Mouse (Mus musculus) testis, adult 2 months (tissue): ENCODE results near the gene Zfp541. TPM values are rescaled to one million over a fixed set of nuclear protein-coding genes. Genes with fewer than 3 reads are reported as not detected.

Source experiments
- H3K27ac ChIP-seq: fragments of 200-500 bp; 2 replicates; pipeline ENCODE4 v1.5.1; 2012; ENCODE audit warnings: low read depth, low read length; ENCODE audit not compliant: control insufficient read depth, insufficient read depth
- H3K27me3 ChIP-seq: fragments of 200-500 bp; 2 replicates; pipeline ENCODE4 v1.6.1; 2012; ENCODE audit warnings: mild to moderate bottlenecking, low read length, moderate library complexity; ENCODE audit not compliant: control insufficient read depth, insufficient read depth
- H3K36me3 ChIP-seq: fragments of 200-500 bp; 2 replicates; pipeline ENCODE4 v1.6.1; 2012; ENCODE audit warnings: mild to moderate bottlenecking, low read length; ENCODE audit not compliant: control insufficient read depth, insufficient read depth
- H3K4me1 ChIP-seq: fragments of 200-500 bp; 2 replicates; pipeline ENCODE4 v1.6.1; 2012; ENCODE audit warnings: low read length; ENCODE audit not compliant: control insufficient read depth, insufficient read depth
- H3K4me3 ChIP-seq: fragments of 200-500 bp; 2 replicates; pipeline ENCODE4 v1.5.1; 2012; ENCODE audit warnings: low read depth, mild to moderate bottlenecking, low read length, moderate library complexity, mixed read lengths; ENCODE audit not compliant: control insufficient read depth
- CTCF ChIP-seq: fragments of 200-500 bp; IDR thresholded peaks from 2 replicates; pipeline ENCODE4 v1.5.1; 2012; ENCODE audit warnings: low read depth, mild to moderate bottlenecking, inconsistent platforms, low read length, moderate library complexity; ENCODE audit not compliant: control insufficient read depth, insufficient read depth, insufficient replicate concordance
- POLR2A ChIP-seq: fragments of 200-500 bp; IDR thresholded peaks from 2 replicates; pipeline ENCODE4 v1.6.1; 2012; ENCODE audit warnings: low read depth, mild to moderate bottlenecking, inconsistent platforms, low read length, moderate library complexity; ENCODE audit not compliant: control insufficient read depth
- polyA plus RNA-seq: library from polyadenylated mRNA; depleted of rRNA; stranded (reverse); fragments of >200 nt; gene quantifications from 2 replicates; pipeline ENCODE4 v1.2.3, GENCODE M21; 2012

Zfp541 gene
- polyA plus RNA-seq, 1 experiment: 98.8 TPM

- Histone ChIP-seq H3K36me3 (no peaks in the 10 kb centered on the region), H3K27ac (no peak overlapping the region), H3K4me1 (peaks cover 7% of the 10 kb centered on the region), H3K27me3 (no peaks in the 10 kb centered on the region), H3K4me3 (no peak overlapping the region)
- TF ChIP-seq POLR2A (no peak), CTCF (no peak)
Measured at GRCm38 (mm10) chr7:16104611-16105388, 43.2 kb downstream of the Zfp541 start.

GRCm38 (mm10) chr7:16108886-16109542 lies 47.4 kb downstream of the Zfp541 start:
- no peaks in the 10 kb centered on the region for H3K4me1 ChIP-seq
- H3K27ac ChIP-seq: no peak overlapping the region
- no peak overlapping the region for H3K4me3 ChIP-seq
- H3K27me3 ChIP-seq: no peaks in the 10 kb centered on the region
- TF ChIP-seq CTCF (no peak), POLR2A (no peak)
- H3K36me3 ChIP-seq: no peaks in the 10 kb centered on the region

GRCm38 (mm10) chr7:16110158-16110557 lies 48.5 kb downstream of the Zfp541 start:
- Histone ChIP-seq H3K4me3 (no peak overlapping the region), H3K36me3 (peaks cover 1% of the 10 kb centered on the region), H3K27ac (no peak overlapping the region), H3K4me1 (no peaks in the 10 kb centered on the region), H3K27me3 (no peaks in the 10 kb centered on the region)
- TF ChIP-seq CTCF: no peak
- TF ChIP-seq POLR2A: no peak

GRCm38 (mm10) chr7:16111284-16112090 lies 49.9 kb downstream of the Zfp541 start:
- Histone ChIP-seq H3K36me3 (peaks cover 1% of the 10 kb centered on the region), H3K4me1 (no peaks in the 10 kb centered on the region), H3K27me3 (no peaks in the 10 kb centered on the region), H3K4me3 (no peak overlapping the region), H3K27ac (no peak overlapping the region)
- TF ChIP-seq POLR2A (no peak), CTCF (no peak)

- Histone ChIP-seq H3K27me3 (no peaks in the 10 kb centered on the region), H3K4me1 (peaks cover 3% of the 10 kb centered on the region), H3K4me3 (no peak overlapping the region), H3K27ac (no peak overlapping the region), H3K36me3 (peaks cover 1% of the 10 kb centered on the region)
- TF ChIP-seq POLR2A (no peak), CTCF (no peak)
Measured at GRCm38 (mm10) chr7:16116418-16116817, 54.8 kb downstream of the Zfp541 start.

DNA sequence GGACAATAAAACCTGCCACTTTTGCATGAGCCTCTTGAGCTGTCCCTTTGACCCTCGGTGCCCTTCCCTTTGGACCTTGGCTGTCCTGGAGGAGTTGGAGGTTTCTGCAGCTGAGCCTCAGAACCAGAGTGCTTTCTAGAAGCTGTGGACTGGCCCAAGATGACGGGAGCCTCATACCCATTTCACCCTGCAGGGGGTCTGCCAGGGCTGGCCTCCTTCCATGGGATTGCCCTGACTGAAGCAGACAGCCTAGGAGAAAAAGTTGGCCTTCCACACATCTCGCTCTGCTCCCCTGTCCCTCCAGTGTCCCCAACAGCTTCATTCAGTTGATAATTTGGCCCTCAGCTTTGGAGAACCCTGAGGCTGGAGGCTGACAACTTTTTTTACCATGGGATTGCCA lies 55.5 kb downstream of the Zfp541 start:
- Histone ChIP-seq H3K36me3 (peaks cover 1% of the 10 kb centered on the region), H3K4me1 (peaks cover 3% of the 10 kb centered on the region), H3K4me3 (no peak overlapping the region), H3K27me3 (no peaks in the 10 kb centered on the region), H3K27ac (no peak overlapping the region)
- TF ChIP-seq CTCF (no peak), POLR2A (no peak)
